Mouse (Mus musculus): ENCODE results near the gene Tyms.
"Not testable (repeated sequence)": the region's sequence is repeated elsewhere in the genome, so short reads cannot be mapped to it uniquely, and the experiment has no call there.

Tyms gene

GRCm38 (mm10) chr5:30103340-30103739 lies 29.9 kb upstream of the Tyms start:
- no peak for DNase-seq (ENCODE audit: low spot score)

- no peak for DNase-seq (ENCODE audit: low spot score)
These were observed 24.8 kb upstream of the Tyms start for GRCm38 (mm10) chr5:30098260-30098659.

- no peak for DNase-seq (ENCODE audit: low spot score)
These were observed 22.3 kb upstream of the Tyms start for GRCm38 (mm10) chr5:30095731-30096130.

- no peak for DNase-seq (ENCODE audit: low spot score)
These were observed 21.0 kb upstream of the Tyms start for GRCm38 (mm10) chr5:30094399-30094798.

GRCm38 (mm10) chr5:30092701-30093100 lies 19.3 kb upstream of the Tyms start:
- no peak for DNase-seq (ENCODE audit: low spot score)

- no peak for DNase-seq (ENCODE audit: low spot score)
These were observed 1.0 kb downstream of the Tyms start for GRCm38 (mm10) chr5:30072377-30072776.

GRCm38 (mm10) chr5:30071677-30072076 lies 1.7 kb downstream of the Tyms start:
- DNase-seq (ENCODE audit: low spot score): no peak

GRCm38 (mm10) chr5:30067726-30068125 lies 5.7 kb downstream of the Tyms start:
- no peak for DNase-seq (ENCODE audit: low spot score)

GRCm38 (mm10) chr5:30059607-30060006 lies 13.8 kb downstream of the Tyms start:
- not testable (repeated sequence) for DNase-seq (ENCODE audit: low spot score)

- DNase-seq (ENCODE audit: low spot score): no peak
These were observed 15.1 kb downstream of the Tyms start for GRCm38 (mm10) chr5:30058216-30058731.

GRCm38 (mm10) chr5:30039841-30040240 lies 33.6 kb downstream of the Tyms start:
- DNase-seq (ENCODE audit: low spot score): not testable (repeated sequence)

GRCm38 (mm10) chr5:30039324-30039723 lies 34.1 kb downstream of the Tyms start:
- not testable (repeated sequence) for DNase-seq (ENCODE audit: low spot score)

- DNase-seq (ENCODE audit: low spot score): not testable (repeated sequence)
These were observed 36.3 kb downstream of the Tyms start for GRCm38 (mm10) chr5:30037111-30037510.

GRCm38 (mm10) chr5:30035862-30036261 lies 37.6 kb downstream of the Tyms start:
- DNase-seq (ENCODE audit: low spot score): not testable (repeated sequence)

GRCm38 (mm10) chr5:30014580-30014979 lies 58.8 kb downstream of the Tyms start:
- DNase-seq (ENCODE audit: low spot score): no peak

GRCm38 (mm10) chr5:30012726-30013503 lies 60.5 kb downstream of the Tyms start, which contains the start of gene Il6:
TSS of gene Il6 (plus strand) at chr5:30013114.
- DNase-seq (ENCODE audit: low spot score): no peak
